Mouse (Mus musculus) kidney, postnatal 0 days (tissue): ENCODE measurements at regions not wholly inside any gene's neighbourhood (a gene's known extent, or its start where the extent isn't known, plus 50 kb on each side); places are given as distances from the start of the nearest gene placed in this dataset.

Experiments
- ATAC-seq: fragments of 200-750 bp; cut with Nextera tagmentation; replicated peaks from 2 replicates; pipeline ENCODE4 v1.8.0; 2017; ENCODE audit warnings: low read depth, moderate number of reproducible peaks, moderate TSS enrichment, moderate library complexity; ENCODE audit not compliant: low FRiP score
- DNase-seq: peaks from one replicate; pipeline ENCODE4 v3.0.0-alpha.2; 2016; ENCODE audit warnings: low spot score
- H3K27ac ChIP-seq: fragments of 300-500 bp; sonication (generic); 2 replicates; pipeline ENCODE4 v1.5.1; 2014; ENCODE audit warnings: mild to moderate bottlenecking
- H3K27me3 ChIP-seq: fragments of 300-500 bp; sonication (generic); 2 replicates; pipeline ENCODE4 v1.6.1; 2014; ENCODE audit warnings: low read length, mixed read lengths; ENCODE audit not compliant: insufficient read depth
- H3K36me3 ChIP-seq: fragments of 300-500 bp; sonication (generic); 2 replicates; pipeline ENCODE4 v1.6.1; 2014; ENCODE audit warnings: low read length, mixed read lengths; ENCODE audit not compliant: insufficient read depth
- H3K4me1 ChIP-seq: fragments of 300-500 bp; sonication (generic); replicated peaks from 2 replicates; pipeline ENCODE4 v1.6.1; 2014; ENCODE audit warnings: antibody characterized with exemption, low read length, mixed read lengths; ENCODE audit not compliant: insufficient read depth
- H3K4me2 ChIP-seq: fragments of 300-500 bp; sonication (generic); 2 replicates; pipeline ENCODE4 v1.6.1; 2014; ENCODE audit warnings: mild to moderate bottlenecking, low read length, moderate library complexity, mixed read lengths
- H3K4me3 ChIP-seq: fragments of 300-500 bp; sonication (generic); replicated peaks from 2 replicates; pipeline ENCODE4 v1.5.1; 2014; ENCODE audit warnings: low read depth, low read length
- H3K9ac ChIP-seq: fragments of 300-500 bp; sonication (generic); 2 replicates; pipeline ENCODE4 v1.6.1; 2014; ENCODE audit warnings: low read depth, low read length
- H3K9me3 ChIP-seq: fragments of 300-500 bp; sonication (generic); replicated peaks from 2 replicates; pipeline ENCODE4 v1.6.1; 2016; ENCODE audit warnings: low read length, inconsistent platforms, mixed read lengths
- CTCF ChIP-seq: IDR thresholded peaks from 2 replicates; pipeline ENCODE4 v1.5.1; 2016; ENCODE audit warnings: antibody characterized with exemption, low read depth, mild to moderate bottlenecking, moderate library complexity
- WGBS: fragments of 180-500 bp; shearing (Covaris S2); extraction: QIAGEN DNeasy Blood & Tissue Kit; methylation state at CpG from one replicate; pipeline ENCODE4 v1.1.7; 2014; 5-methylcytosine and 5-hydroxymethylcytosine counted together

- ATAC-seq (no peak), DNase-seq (no peak)
- no peak overlapping the region for H3K27ac ChIP-seq
- WGBS = 91% methylated on average over 1 of the region's 1 CpGs
- no peak for TF ChIP-seq CTCF
- H3K4me3 ChIP-seq = no peak overlapping the region
- no peak overlapping the region for H3K4me2 ChIP-seq
- no peaks in the 10 kb centered on the region for H3K27me3 ChIP-seq
- H3K4me1 ChIP-seq = no peaks in the 10 kb centered on the region
- no peaks in the 10 kb centered on the region for H3K36me3 ChIP-seq
- H3K9me3 ChIP-seq = no peaks in the 10 kb centered on the region
- no peak overlapping the region for H3K9ac ChIP-seq
Measured at GRCm38 (mm10) chr1:194452480-194452879, 165.5 kb upstream of the Plxna2 start.

- H3K4me1 ChIP-seq = no peaks in the 10 kb centered on the region
- no peak overlapping the region for H3K9ac ChIP-seq
- TF ChIP-seq CTCF = no peak
- no peaks in the 10 kb centered on the region for H3K36me3 ChIP-seq
- no peak overlapping the region for H3K27ac ChIP-seq
- 81% methylated on average over 1 of the region's 1 CpGs for WGBS
- H3K4me3 ChIP-seq = no peak overlapping the region
- H3K4me2 ChIP-seq = no peak overlapping the region
- no peak for ATAC-seq
- DNase-seq = no peak
- H3K27me3 ChIP-seq = no peaks in the 10 kb centered on the region
- no peaks in the 10 kb centered on the region for H3K9me3 ChIP-seq
Measured at GRCm38 (mm10) chr1:194443681-194444080, 174.3 kb upstream of the Plxna2 start.

GRCm38 (mm10) chr1:194437301-194437700 lies 180.7 kb upstream of the Plxna2 start:
- no peak for ATAC-seq
- Histone ChIP-seq H3K27me3 (no peaks in the 10 kb centered on the region), H3K4me1 (no peaks in the 10 kb centered on the region), H3K36me3 (no peaks in the 10 kb centered on the region), H3K27ac (no peak overlapping the region), H3K4me3 (no peak overlapping the region), H3K9me3 (no peaks in the 10 kb centered on the region), H3K4me2 (no peak overlapping the region), H3K9ac (no peak overlapping the region)
- no peak for DNase-seq
- TF ChIP-seq CTCF = no peak
- WGBS = 75% methylated on average over 5 of the region's 5 CpGs

GRCm38 (mm10) chr1:194435060-194435459 lies 183.0 kb upstream of the Plxna2 start:
- no peak overlapping the region for H3K27ac ChIP-seq
- no peaks in the 10 kb centered on the region for H3K36me3 ChIP-seq
- 57% methylated on average over 3 of the region's 3 CpGs for WGBS
- H3K4me3 ChIP-seq = no peak overlapping the region
- TF ChIP-seq CTCF = no peak
- DNase-seq (no peak), ATAC-seq (no peak)
- H3K27me3 ChIP-seq = no peaks in the 10 kb centered on the region
- H3K4me2 ChIP-seq = no peak overlapping the region
- H3K9me3 ChIP-seq = no peaks in the 10 kb centered on the region
- H3K4me1 ChIP-seq = no peaks in the 10 kb centered on the region
- no peak overlapping the region for H3K9ac ChIP-seq

- no peak overlapping the region for H3K27ac ChIP-seq
Measured at GRCm38 (mm10) chr1:194428586-194428985, 189.4 kb upstream of the Plxna2 start.

GRCm38 (mm10) chr1:194426293-194426692 lies 191.7 kb upstream of the Plxna2 start:
- no peak overlapping the region for H3K4me2 ChIP-seq
- 29% methylated on average over 6 of the region's 6 CpGs for WGBS
- TF ChIP-seq CTCF = no peak
- no peak overlapping the region for H3K27ac ChIP-seq
- H3K9ac ChIP-seq = no peak overlapping the region
- H3K4me3 ChIP-seq = no peak overlapping the region
- ATAC-seq (no peak), DNase-seq (peak; percentile 64)
- H3K36me3 ChIP-seq = no peaks in the 10 kb centered on the region
- H3K9me3 ChIP-seq = no peaks in the 10 kb centered on the region
- H3K4me1 ChIP-seq = no peaks in the 10 kb centered on the region
- H3K27me3 ChIP-seq = no peaks in the 10 kb centered on the region

More at GRCm38 (mm10) chr1:194428586-194428985, 189.4 kb upstream of the Plxna2 start:
- Histone ChIP-seq H3K9ac (no peak overlapping the region), H3K27me3 (no peaks in the 10 kb centered on the region), H3K4me3 (no peak overlapping the region), H3K36me3 (no peaks in the 10 kb centered on the region), H3K4me2 (no peak overlapping the region), H3K9me3 (no peaks in the 10 kb centered on the region), H3K4me1 (no peaks in the 10 kb centered on the region)
- DNase-seq (no peak), ATAC-seq (no peak)
- no peak for TF ChIP-seq CTCF
- 80% methylated on average over 3 of the region's 3 CpGs for WGBS

GRCm38 (mm10) chr1:194424201-194424600 lies 193.8 kb upstream of the Plxna2 start:
- Histone ChIP-seq H3K9ac (no peak overlapping the region), H3K36me3 (no peaks in the 10 kb centered on the region), H3K27ac (no peak overlapping the region), H3K4me3 (no peak overlapping the region), H3K4me2 (no peak overlapping the region), H3K27me3 (no peaks in the 10 kb centered on the region), H3K4me1 (no peaks in the 10 kb centered on the region), H3K9me3 (no peaks in the 10 kb centered on the region)
- ATAC-seq (0 out of 2 replicates have a peak, but pooled peaks have one; percentile 33), DNase-seq (no peak)
- no peak for TF ChIP-seq CTCF
- WGBS = 75% methylated on average over 2 of the region's 2 CpGs
